Mouse (Mus musculus): Measurements from ENCODE around the gene Ppp1r9b. TPM values are rescaled to one million over a fixed set of nuclear protein-coding genes. Genes with fewer than 3 reads are reported as not detected.
"Not testable (repeated sequence)": the region's sequence is repeated elsewhere in the genome, so short reads cannot be mapped to it uniquely, and the experiment has no call there.

The Ppp1r9b gene
- total RNA-seq (2022), result 100 to 1,000 TPM; 116 to 149 (median 131) TPM

DNA sequence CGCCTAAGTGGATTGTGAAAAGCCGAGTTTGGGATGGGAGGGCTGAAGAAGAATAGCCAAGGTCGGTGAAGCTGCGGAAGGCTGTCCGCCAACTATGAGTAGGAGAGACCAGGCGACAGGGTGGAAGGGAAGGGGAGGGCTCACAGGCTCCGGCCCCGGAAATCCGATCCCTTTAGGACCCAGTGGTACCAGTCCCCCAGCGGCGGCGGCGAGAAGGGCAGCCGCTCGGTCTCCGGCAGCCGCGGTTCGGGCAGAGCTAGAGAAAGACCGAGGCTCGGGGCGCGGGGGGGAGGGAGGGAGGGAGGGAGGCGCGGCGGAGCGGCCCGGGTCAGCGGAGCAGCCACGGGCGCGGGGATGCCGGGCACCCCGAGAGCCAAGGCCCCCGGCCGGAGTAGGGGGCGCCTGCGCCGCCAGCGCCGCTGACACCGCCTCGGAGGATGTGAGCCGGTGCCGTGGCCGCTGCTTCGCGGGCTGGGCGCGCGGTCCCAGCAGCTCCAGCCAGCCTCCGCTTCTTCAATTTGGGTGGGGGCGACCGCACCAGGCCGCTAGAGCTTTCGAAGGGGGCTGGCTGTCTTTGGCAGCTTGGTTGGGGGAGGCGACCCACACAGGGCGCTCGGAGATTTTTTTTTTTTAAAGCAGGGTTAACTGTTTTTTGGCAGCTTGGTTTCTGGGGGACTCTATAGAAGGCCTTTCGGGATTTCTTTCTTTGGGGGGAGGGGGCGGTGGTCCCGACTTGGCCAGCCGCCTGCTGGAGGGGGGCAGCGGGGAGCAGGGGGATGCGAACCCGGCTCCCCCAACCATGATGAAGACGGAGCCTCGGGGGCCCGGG, at the start of gene Ppp1r9b:
Ppp1r9b (plus strand) TSS at position 287 of the 829 bp plus-strand sequence.
- DNase-seq, result peak; percentile 93

DNA sequence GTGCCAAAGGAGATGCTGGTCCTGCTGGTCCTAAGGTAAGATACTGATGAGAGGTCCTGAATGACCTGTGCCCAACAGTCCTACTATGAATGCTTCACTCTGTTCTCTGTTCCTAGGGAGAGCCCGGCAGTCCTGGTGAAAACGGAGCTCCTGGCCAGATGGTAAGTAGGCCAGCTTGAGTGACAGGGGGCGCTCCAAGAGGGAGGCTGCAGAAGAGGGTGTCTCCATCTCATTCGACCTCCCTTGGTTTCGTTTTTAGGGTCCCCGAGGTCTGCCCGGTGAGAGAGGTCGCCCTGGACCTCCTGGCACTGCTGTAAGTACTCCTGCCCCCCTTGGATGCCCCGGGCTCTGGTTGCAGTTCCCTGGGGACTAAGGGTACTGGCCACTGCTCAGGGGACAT, 49.7 kb upstream of the Ppp1r9b start:
- no peak for DNase-seq

DNA sequence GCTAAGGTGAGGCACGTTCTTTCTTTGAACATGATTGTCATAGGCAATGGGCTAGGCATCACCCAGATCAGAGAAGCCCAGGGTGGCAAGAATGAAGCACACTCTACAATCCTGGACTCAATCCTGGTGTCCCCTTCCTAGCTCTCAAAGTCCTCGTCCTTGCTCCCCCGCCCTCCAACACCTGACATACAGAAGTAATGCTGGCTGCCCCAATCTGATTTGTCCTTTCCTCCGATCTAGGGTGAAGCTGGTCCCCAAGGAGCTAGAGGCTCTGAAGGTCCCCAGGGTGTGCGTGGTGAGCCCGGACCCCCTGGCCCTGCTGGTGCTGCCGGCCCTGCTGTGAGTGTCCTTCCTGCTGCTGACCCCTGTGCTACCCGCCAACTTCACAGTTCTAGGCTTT, 49.1 kb upstream of the Ppp1r9b start:
- no peak for DNase-seq

GRCm38 (mm10) chr11:94942282-94943023, 48.4 kb upstream of the Ppp1r9b start:
- no peak for DNase-seq

- no peak for DNase-seq
These were observed 47.8 kb upstream of the Ppp1r9b start for GRCm38 (mm10) chr11:94943054-94943453.

DNA sequence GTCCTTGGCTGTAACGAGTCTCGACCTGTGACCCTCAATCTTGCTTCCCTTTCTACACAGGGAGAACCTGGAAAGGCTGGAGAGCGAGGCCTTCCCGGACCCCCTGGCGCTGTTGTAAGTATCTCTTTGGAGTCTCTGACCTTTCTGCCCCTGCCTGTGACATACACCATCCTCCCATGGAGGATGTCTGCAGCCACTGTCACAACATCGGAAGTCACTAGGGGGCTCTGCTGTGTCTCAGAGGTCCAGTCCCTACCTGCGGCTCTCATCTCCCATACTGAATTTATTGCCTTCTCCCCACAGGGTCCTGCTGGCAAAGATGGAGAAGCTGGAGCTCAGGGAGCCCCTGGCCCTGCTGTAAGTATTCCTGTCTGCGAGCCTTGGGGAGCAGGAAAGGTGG, 46.5 kb upstream of the Ppp1r9b start:
- DNase-seq, result no peak

DNA sequence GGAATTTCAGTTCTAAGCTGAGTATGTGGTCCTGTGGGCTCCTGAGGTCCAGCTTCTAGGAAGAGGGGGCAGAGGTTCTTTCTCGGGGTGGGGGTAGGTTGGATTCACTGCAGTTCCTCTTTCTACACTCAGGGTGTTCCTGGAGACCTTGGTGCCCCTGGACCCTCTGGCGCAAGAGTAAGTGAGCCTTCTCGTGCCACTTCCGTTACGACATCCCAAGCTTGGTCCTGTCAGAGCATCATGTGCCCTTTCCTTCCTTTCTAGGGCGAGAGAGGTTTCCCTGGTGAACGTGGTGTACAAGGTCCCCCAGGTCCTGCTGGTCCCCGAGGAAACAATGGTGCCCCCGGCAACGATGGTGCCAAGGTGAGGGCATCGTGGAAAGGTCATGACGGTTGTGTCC, 45.6 kb upstream of the Ppp1r9b start:
- DNase-seq, result no peak

DNA sequence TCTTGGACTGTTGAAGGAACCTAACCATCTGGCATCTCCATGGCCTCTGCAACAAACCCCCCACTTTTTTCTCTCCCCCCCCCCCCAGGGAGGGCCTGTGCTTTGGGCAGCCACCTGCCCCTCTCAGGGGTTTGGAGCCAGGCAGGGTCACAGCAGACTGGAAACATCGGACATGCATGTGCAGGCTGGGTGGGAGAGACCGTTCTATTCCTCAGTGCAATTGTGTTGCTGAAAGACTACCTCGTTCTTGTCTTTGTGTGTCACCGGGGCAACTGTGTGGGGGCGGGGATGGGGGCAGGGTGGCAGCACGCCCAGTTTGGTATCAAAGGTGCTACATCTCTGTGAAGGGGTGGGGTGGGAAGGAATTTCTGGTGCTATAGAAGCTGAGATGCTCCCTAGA, 38.7 kb upstream of the Ppp1r9b start:
- no peak for DNase-seq

GRCm38 (mm10) chr11:94955103-94955502, 35.7 kb upstream of the Ppp1r9b start:
- DNase-seq, result no peak

DNA sequence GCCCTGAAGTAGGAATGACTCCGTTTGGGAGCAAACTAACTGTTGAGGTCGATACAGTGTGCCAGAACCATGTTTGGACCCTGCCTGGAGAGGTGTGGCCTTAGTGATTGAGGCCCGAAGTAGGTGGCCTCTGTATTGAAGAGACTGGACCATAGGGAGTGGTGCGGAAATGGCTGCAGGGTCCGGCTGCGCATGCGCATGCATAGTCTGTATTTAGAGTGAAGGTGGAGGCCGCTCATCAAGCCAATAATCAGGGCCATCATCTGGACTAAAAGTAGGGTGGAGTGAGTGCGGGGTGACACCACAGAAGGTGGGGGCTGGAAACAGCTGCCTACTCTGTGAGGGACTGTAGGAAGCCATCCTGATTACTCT, 33.2 kb upstream of the Ppp1r9b start:
- no peak for DNase-seq

GRCm38 (mm10) chr11:94958065-94958858, 32.6 kb upstream of the Ppp1r9b start:
- peak; percentile 68 for DNase-seq

DNA sequence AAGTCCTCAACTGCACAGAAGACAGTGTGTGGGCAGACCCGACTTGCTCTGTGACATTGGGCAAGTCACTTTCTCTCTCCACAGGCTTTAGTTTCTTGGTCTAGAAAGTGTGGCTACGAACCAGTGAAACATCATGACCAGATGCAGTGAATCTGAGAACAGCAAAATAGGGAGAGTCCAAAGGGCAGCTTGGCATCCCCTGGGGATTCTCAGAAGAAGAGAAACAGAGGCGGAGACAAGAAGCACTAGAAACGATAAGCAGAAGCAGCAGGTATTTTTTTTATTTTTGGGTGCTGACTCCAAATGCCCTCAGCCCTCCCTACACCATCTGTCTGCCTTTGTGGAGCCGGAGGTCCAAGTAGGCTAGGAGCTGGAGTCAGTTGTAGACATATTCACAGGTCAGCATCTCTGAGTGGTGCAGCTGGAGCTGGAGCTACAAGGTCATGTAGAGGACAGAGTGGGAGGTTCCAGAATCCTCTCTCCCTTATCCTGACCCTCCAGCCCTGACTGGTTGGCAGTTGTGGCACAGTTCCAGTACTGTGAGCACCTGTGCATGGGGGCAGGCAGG, 28.2 kb upstream of the Ppp1r9b start:
- DNase-seq, result no peak

GRCm38 (mm10) chr11:94967419-94967818, 23.4 kb upstream of the Ppp1r9b start, which contains the start of gene Hils1:
Gene Hils1 (plus strand): TSS chr11:94967593.
- DNase-seq, result no peak

GRCm38 (mm10) chr11:94968187-94968586, 22.6 kb upstream of the Ppp1r9b start:
- DNase-seq, result no peak

DNA sequence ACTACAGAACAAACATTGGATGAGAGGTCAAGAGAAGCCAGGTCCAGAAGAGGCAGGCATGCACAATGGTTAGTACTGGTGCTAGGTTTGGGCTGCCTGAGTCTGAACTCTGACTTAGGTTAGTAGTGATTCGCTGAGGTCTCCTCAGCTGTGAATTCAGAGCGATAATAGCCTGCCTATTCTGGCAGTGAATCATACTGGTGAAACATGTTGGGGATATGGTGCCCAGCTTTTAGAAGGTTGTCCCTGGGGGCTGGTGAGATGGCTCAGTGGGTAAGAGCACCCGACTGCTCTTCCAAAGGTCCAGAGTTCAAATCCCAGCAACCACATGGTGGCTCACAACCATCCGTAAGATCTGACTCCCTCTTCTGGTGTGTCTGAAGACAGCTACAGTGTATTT, 21.1 kb upstream of the Ppp1r9b start:
- not testable (repeated sequence) for DNase-seq

DNA sequence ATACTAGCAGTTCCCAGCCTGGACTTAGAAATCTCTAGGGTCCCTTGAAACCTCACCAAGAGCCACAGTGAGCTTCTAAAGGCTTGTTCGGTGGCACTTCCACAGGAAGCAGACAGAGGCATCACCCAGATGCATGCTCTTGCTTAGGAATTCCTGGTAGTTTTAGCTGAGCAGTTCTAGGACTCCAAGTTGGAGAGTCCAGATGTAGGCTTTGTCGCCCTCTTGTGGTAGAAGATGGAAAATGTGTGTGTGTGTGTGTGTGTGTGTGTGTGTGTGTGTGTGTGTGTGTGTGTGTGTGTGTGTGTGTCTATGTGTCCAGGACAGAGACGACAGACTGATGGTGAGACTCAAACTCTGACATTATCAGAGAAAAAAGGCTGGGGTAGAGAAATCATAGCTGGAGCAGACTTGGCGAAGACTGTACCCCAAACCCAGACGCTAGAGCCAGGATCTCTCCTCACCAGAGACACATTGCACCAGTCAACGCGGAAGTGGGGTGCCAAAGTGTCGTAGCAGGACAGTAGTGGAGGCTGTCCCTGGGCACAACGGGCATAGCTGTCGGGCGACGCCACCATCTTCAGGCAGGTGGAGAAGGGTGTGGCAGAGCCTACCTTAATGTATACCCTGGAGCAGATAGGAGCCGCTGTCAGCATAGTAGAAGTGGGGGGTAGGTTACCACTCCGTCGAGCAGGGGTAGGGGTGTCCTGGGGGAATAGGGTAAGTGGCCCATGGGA, 20.5 kb upstream of the Ppp1r9b start:
- peak; percentile 39 for DNase-seq

DNA sequence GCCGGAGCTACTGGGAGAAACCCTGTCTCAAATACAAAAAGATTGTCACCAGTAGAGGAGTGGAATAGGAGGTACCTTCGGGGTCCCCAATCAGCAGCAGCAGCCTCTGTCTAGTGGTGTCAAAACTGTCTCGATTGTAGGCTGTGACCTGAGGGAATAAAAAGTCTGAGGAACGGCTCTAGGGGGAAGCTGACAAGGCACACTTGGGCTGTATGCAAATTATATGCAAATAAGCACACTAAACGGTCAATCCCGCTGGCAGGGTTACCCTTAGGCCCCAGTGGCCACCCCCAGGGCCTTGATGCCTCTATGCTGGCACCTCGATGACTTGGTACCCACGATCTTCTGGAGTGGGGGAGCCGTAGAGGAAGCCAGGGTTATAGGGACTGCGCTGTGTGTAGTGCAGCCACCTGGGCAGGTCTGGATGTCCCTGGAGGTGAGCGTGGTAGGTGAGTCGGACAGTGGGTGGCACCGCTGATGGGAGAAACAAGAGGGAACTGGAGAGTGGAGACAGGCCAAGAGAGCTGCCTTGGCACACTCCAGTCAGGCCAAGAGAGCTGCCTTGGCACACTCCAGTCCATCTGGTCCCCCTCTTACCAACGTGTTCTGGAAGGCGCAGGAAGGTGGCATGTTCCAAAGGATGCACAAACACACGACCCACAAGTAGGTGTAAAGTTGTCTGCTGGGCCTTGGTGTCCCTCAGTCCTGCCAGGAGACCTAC, 18.8 kb upstream of the Ppp1r9b start:
- DNase-seq, result no peak

DNA sequence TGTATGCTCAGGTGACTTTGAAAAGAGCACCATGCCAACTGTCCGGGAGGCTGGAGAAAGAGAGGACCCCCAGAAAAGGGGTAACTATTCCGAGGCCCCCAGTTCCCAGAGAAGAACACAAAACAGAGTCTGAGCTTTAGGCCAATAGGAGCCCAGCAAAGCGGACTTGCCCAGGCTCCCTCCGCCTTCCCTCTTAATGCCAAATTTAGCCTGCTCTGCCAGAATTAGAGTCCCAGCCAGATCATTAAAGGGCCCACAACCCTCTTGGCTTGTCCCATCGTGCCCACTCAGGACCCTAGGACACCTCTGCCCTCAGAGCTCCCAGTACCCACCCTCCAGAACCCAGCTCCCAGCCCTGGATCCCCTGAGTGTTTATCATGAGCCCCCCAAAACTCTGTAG, 17.9 kb upstream of the Ppp1r9b start:
- DNase-seq, result no peak

- no peak for DNase-seq
These were observed 17.5 kb upstream of the Ppp1r9b start for GRCm38 (mm10) chr11:94973313-94973712.

GRCm38 (mm10) chr11:94974951-94975350, 15.9 kb upstream of the Ppp1r9b start:
- no peak for DNase-seq

DNA sequence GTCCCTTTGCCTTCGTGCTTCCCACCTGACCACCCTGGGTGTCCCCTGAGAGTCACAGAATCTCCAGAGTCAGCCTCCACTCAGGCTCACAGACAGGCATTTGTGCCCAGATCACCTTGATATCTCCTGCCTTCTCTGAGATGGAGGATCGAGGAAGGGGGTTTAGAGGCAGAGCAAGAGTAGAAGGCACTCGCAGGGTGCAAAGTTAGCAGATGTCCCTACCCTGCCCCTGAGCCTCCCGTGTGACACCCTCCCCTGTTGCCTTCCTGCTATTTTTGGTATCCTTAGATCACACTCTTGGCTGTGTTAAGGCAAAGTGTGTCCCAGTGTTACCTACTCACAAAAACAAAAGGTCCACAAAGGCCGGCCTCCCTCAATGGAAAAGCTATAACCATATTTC, 14.6 kb upstream of the Ppp1r9b start, which contains the start of gene Sgca:
Sgca (minus strand) TSS at position 129 of the 400 bp plus-strand sequence.
- no peak for DNase-seq

Measured in adrenal gland, adult 8-10 months (tissue).